Comparison of ENCODE assay signal across 10 mouse cellular contexts in genomic region chr13:89146056-89146547, GRCm38 (mm10).
DNase-seq lines count a peak whose midpoint lies in the region; ATAC-seq and TF ChIP-seq lines count a peak whose summit lies in the region.
"Had no signal": no experiment of that assay in that cellular context is flagged by ENCODE, and none has a peak within 500 bp of the region (broad histone marks: within the 10 kb centered on the region; RNA-seq: fewer than 3 reads in every experiment).

No protein-coding gene starts in this region.

- no peak for TF ChIP-seq CTCF in layer of hippocampus, adult 2 months (conservative IDR thresholded peaks at IDR 0.05)

- no peak overlapping the region for H3K4me2 ChIP-seq in limb, embryonic 11.5 days (ENCODE audit: low read depth, severe bottlenecking)

- 0 out of 2 replicates have a peak, but pooled peaks have one; percentile 17 for ATAC-seq in limb, embryonic 11.5 days (ENCODE audit: insufficient number of reproducible peaks, low FRiP score, low TSS enrichment, low read depth)
- ATAC-seq in megakaryocyte, adult 5-6 weeks (ENCODE audit: poor library complexity, severe bottlenecking), result no peak

- H3K9me3 ChIP-seq in limb, embryonic 11.5 days (ENCODE audit: control insufficient read depth, low read length), result no peaks in the 10 kb centered on the region
- H3K9me3 ChIP-seq in limb, embryonic 10.5 days (replicated peaks), result no peaks in the 10 kb centered on the region

- H3K4me1 ChIP-seq in limb, embryonic 11.5 days (ENCODE audit: control insufficient read depth, insufficient read depth, low read length), result peaks cover 3% of the 10 kb centered on the region; the same call in 1 of the 2 replicates
- peaks cover 6% of the 10 kb centered on the region; the same call in 1 of the 2 replicates for H3K4me1 ChIP-seq in limb, embryonic 10.5 days

- H3K27me3 ChIP-seq in limb, embryonic 11.5 days (ENCODE audit: control insufficient read depth, insufficient read depth, low read length), result no peaks in the 10 kb centered on the region
- no peaks in the 10 kb centered on the region for H3K27me3 ChIP-seq in limb, embryonic 10.5 days (ENCODE audit: low read depth, poor library complexity, severe bottlenecking)

- WGBS in limb, embryonic 11.5 days, result 74% methylated on average over 4 of the region's 4 CpGs
- 82% methylated on average over 4 of the region's 4 CpGs for WGBS in limb, embryonic 10.5 days

- no peak overlapping the region for H3K9ac ChIP-seq in limb, embryonic 11.5 days (ENCODE audit: low read length)

- no peaks in the 10 kb centered on the region for H3K36me3 ChIP-seq in limb, embryonic 11.5 days (ENCODE audit: control insufficient read depth, insufficient read depth, low read length)
- no peaks in the 10 kb centered on the region for H3K36me3 ChIP-seq in limb, embryonic 10.5 days
- H3K36me3 ChIP-seq: G1E had no signal

- no peak for DNase-seq in limb, embryonic 11.5 days (ENCODE audit: low spot score)
- no peak for DNase-seq in limb, embryonic 10.5 days (ENCODE audit: low spot score)
- DNase-seq in embryo, embryonic 9.5 days (ENCODE audit: extremely low spot score), result peak; percentile 2
- DNase-seq in layer of hippocampus, adult 2 months (ENCODE audit: low spot score in 2 of 2), result no peak
- peak; percentile 45 for DNase-seq in retina, embryonic 14.5 days (ENCODE audit: low spot score)
- no peak for DNase-seq in adrenal gland, postnatal 14 days
- DNase-seq in heart, postnatal 10 days, result no peak
- DNase-seq: kidney, postnatal 25 days had no signal

- H3K4me3 ChIP-seq in limb, embryonic 11.5 days (ENCODE audit: low read depth, low read length), result no peak overlapping the region
- H3K4me3 ChIP-seq in limb, embryonic 10.5 days, result no peak overlapping the region
- H3K4me3 ChIP-seq in layer of hippocampus, adult 2 months, result no peak overlapping the region

- intact Hi-C loops in heart, postnatal 10 days (cut with DNase I), result no loop called here

- no peak overlapping the region for H3K27ac ChIP-seq in limb, embryonic 11.5 days (replicated peaks; ENCODE audit: low read depth, low read length)
- H3K27ac ChIP-seq in limb, embryonic 10.5 days, result no peak overlapping the region
- H3K27ac ChIP-seq in layer of hippocampus, adult 2 months, result peak overlapping the region; percentile 29; the same call in 1 of the 2 replicates

Comparison
In these comparisons a context has a peak if more than half of its experiments do, and no peak if none do; other contexts are left out.
1. DNase-seq: peak in embryo, embryonic 9.5 days (single experiment) and retina, embryonic 14.5 days (single experiment); none in limb, embryonic 11.5 days (single experiment), limb, embryonic 10.5 days (single experiment), layer of hippocampus, adult 2 months (0 of 2), adrenal gland, postnatal 14 days (single experiment) and heart, postnatal 10 days (0 of 2).